Mouse (Mus musculus) spleen, adult 2 months (tissue): ENCODE measurements around the gene Gm43720. TPM values are rescaled to one million over a fixed set of nuclear protein-coding genes. Genes with fewer than 3 reads are reported as not detected.
"Not testable (repeated sequence)": the region's sequence is repeated elsewhere in the genome, so short reads cannot be mapped to it uniquely, and the experiment has no call there.

Experiments
- DNase-seq, 2 experiments: peaks; one replicate each; pipeline versions ENCODE4 v3.0.0 to v3.0.0-alpha.2; 2012 to 2021; ENCODE audit warnings: low spot score in 2 of 2, low read depth in 1 of 2
- H3K27ac ChIP-seq: fragments of 200-500 bp; 2 replicates; pipeline ENCODE4 v1.5.1; 2012; ENCODE audit warnings: low read length, inconsistent platforms; ENCODE audit not compliant: insufficient read depth
- H3K27me3 ChIP-seq: fragments of 200-500 bp; 2 replicates; pipeline ENCODE4 v1.6.1; 2012; ENCODE audit warnings: mild to moderate bottlenecking, moderate library complexity, low read length, inconsistent platforms; ENCODE audit not compliant: control insufficient read depth, insufficient read depth
- H3K36me3 ChIP-seq: fragments of 200-500 bp; 2 replicates; pipeline ENCODE4 v1.6.1; 2012; ENCODE audit warnings: mild to moderate bottlenecking, low read length, inconsistent platforms; ENCODE audit not compliant: control insufficient read depth, insufficient read depth
- H3K4me1 ChIP-seq: fragments of 200-500 bp; 2 replicates; pipeline ENCODE4 v1.6.1; 2011; ENCODE audit warnings: inconsistent platforms; ENCODE audit not compliant: control insufficient read depth, insufficient read depth, insufficient read length
- H3K4me3 ChIP-seq: fragments of 200-500 bp; 2 replicates; pipeline ENCODE4 v1.5.1; 2011; ENCODE audit warnings: mild to moderate bottlenecking, inconsistent platforms; ENCODE audit not compliant: insufficient read depth, insufficient read length; ENCODE audit errors: extremely low read depth
- CTCF ChIP-seq: fragments of 200-500 bp; IDR thresholded peaks from 2 replicates; pipeline ENCODE4 v1.5.1; 2011; ENCODE audit warnings: mild to moderate bottlenecking, inconsistent platforms; ENCODE audit not compliant: insufficient read depth, insufficient read length, insufficient replicate concordance; ENCODE audit errors: extremely low read depth
- POLR2A ChIP-seq: fragments of 200-500 bp; IDR thresholded peaks from 2 replicates; pipeline ENCODE4 v1.6.1; 2011; ENCODE audit warnings: low read depth, low read length, inconsistent platforms
- WGBS: fragments of 180-500 bp; shearing (Covaris S2); methylation state at CpG from one replicate; pipeline ENCODE4 v1.1.7; 2018; 5-methylcytosine and 5-hydroxymethylcytosine counted together
- polyA plus RNA-seq: library from polyadenylated mRNA; depleted of rRNA; stranded (reverse); fragments of >200 nt; gene quantifications from 2 replicates; pipeline ENCODE4 v1.2.3, GENCODE M21; 2012; rRNA removed

Gm43720 gene
- polyA plus RNA-seq, 1 experiment = not detected

- TF ChIP-seq CTCF = no peak
- TF ChIP-seq POLR2A = no peak
- 29% methylated on average over 2 of the region's 2 CpGs for WGBS
- H3K27ac ChIP-seq = no peak within 1 kb of the TSS
- DNase-seq = no peak
- H3K27me3 ChIP-seq = no peaks in the 10 kb centered on the region
- H3K4me3 ChIP-seq = no peak within 1 kb of the TSS; the same call in 1 of the 2 replicates
- peaks cover 4% of the 10 kb centered on the region; the same call in 1 of the 2 replicates for H3K4me1 ChIP-seq
- no peaks in the 10 kb centered on the region for H3K36me3 ChIP-seq
These were observed 54.1 kb downstream of the Gm43720 start, which contains the start of gene Nxpe5 for GRCm38 (mm10) chr5:138225700-138226099. Gene Nxpe5, plus strand, starts transcription at chr5:138225898.

GRCm38 (mm10) chr5:138223287-138223686 is 56.5 kb downstream of the Gm43720 start:
- no peak for DNase-seq
- TF ChIP-seq CTCF (no peak), POLR2A (no peak)
- Histone ChIP-seq H3K27me3 (no peaks in the 10 kb centered on the region), H3K4me3 (no peak overlapping the region), H3K4me1 (peaks cover 1% of the 10 kb centered on the region; the same call in 1 of the 2 replicates), H3K36me3 (no peaks in the 10 kb centered on the region), H3K27ac (no peak overlapping the region)
- WGBS = 51% methylated on average over 3 of the region's 3 CpGs

- H3K36me3 ChIP-seq = no peaks in the 10 kb centered on the region
- H3K27ac ChIP-seq = no peak overlapping the region
- no peaks in the 10 kb centered on the region for H3K27me3 ChIP-seq
- peak; percentile 29 to 86 for DNase-seq
- WGBS = 18% methylated on average over 4 of the region's 4 CpGs
- H3K4me3 ChIP-seq = no peak overlapping the region
- H3K4me1 ChIP-seq = no peaks in the 10 kb centered on the region; the same call in 1 of the 2 replicates
- TF ChIP-seq CTCF (peak; percentile 80; the same call in 1 of the 2 replicates), POLR2A (no peak)
These were observed 57.6 kb downstream of the Gm43720 start for GRCm38 (mm10) chr5:138222111-138222510.

GRCm38 (mm10) chr5:138219864-138220263 is 59.9 kb downstream of the Gm43720 start:
- no peaks in the 10 kb centered on the region for H3K27me3 ChIP-seq
- H3K4me3 ChIP-seq = no peak overlapping the region
- no peak for DNase-seq
- H3K27ac ChIP-seq = no peak overlapping the region
- WGBS = 71% methylated on average over 2 of the region's 2 CpGs
- no peaks in the 10 kb centered on the region for H3K4me1 ChIP-seq
- TF ChIP-seq CTCF = no peak
- no peak for TF ChIP-seq POLR2A
- no peaks in the 10 kb centered on the region for H3K36me3 ChIP-seq

- not testable (repeated sequence) for H3K27me3 ChIP-seq, H3K4me1 ChIP-seq, H3K27ac ChIP-seq, H3K36me3 ChIP-seq, DNase-seq, H3K4me3 ChIP-seq
- 86% methylated on average over 13 of the region's 13 CpGs for WGBS
These were observed 63.1 kb downstream of the Gm43720 start for GRCm38 (mm10) chr5:138216632-138217031.

Other genes with a start within 250 kb of the Gm43720 start
- not detected in 2 replicates for gene Smok3c, start 226.8 kb downstream of the Gm43720 start, polyA plus RNA-seq
- 1.6 and 1.8 TPM in 2 replicates for gene Zkscan1, start 194.9 kb downstream of the Gm43720 start, polyA plus RNA-seq
- gene Zscan21, start 163.1 kb downstream of the Gm43720 start, polyA plus RNA-seq = 3.3 and 3.7 TPM in 2 replicates
- 1.1 and 3.5 TPM in 2 replicates for gene Zfp113, start 124.2 kb downstream of the Gm43720 start, polyA plus RNA-seq
- gene Cops6, start 118.9 kb downstream of the Gm43720 start, polyA plus RNA-seq = 34.3 and 38.1 TPM in 2 replicates
- gene Ap4m1, start 108.0 kb downstream of the Gm43720 start, polyA plus RNA-seq = 20.2 and 22.6 TPM in 2 replicates
- 35.7 and 51.0 TPM in 2 replicates for gene Mcm7, start 107.5 kb downstream of the Gm43720 start, polyA plus RNA-seq
- 38.6 and 50.6 TPM in 2 replicates for gene Taf6, start 92.5 kb downstream of the Gm43720 start, polyA plus RNA-seq
- 2.9 and 4.3 TPM in 2 replicates for gene Cnpy4, start 92.5 kb downstream of the Gm43720 start, polyA plus RNA-seq
- gene Mblac1, start 85.6 kb downstream of the Gm43720 start, polyA plus RNA-seq = 2.6 and 4.0 TPM in 2 replicates
- gene Nxpe5, start 54.1 kb downstream of the Gm43720 start, polyA plus RNA-seq = 1.2 and 1.6 TPM in 2 replicates
- gene Lamtor4, start 24.5 kb downstream of the Gm43720 start, polyA plus RNA-seq = 108 and 135 TPM in 2 replicates
- gene BC037034, start 15.9 kb downstream of the Gm43720 start, polyA plus RNA-seq = 114 and 128 TPM in 2 replicates
- gene Gal3st4, start 7.1 kb downstream of the Gm43720 start, polyA plus RNA-seq = 0.06 and 0.08 TPM in 2 replicates
- gene Gpc2, start within 50 bp of the Gm43720 start, polyA plus RNA-seq = 4.4 and 4.8 TPM in 2 replicates
- gene Stag3, start 282 bp upstream of the Gm43720 start, polyA plus RNA-seq = 2.3 and 2.5 TPM in 2 replicates
- gene Pvrig, start 62.0 kb upstream of the Gm43720 start, polyA plus RNA-seq = 3.5 and 5.2 TPM in 2 replicates
- 2.6 and 3.9 TPM in 2 replicates for gene Zfp157, start 161.5 kb upstream of the Gm43720 start, polyA plus RNA-seq